Mouse (Mus musculus) neural tube, embryonic 11.5 days (tissue): Measurements from ENCODE around the gene Pla2g15. TPM values are rescaled to one million over a fixed set of nuclear protein-coding genes. Genes with fewer than 3 reads are reported as not detected.

Source experiments
- ATAC-seq: fragments of 200-750 bp; cut with Nextera tagmentation; 2 replicates; pipeline ENCODE4 v1.8.0; 2017; ENCODE audit warnings: moderate number of reproducible peaks, mild to moderate bottlenecking, moderate TSS enrichment, moderate library complexity; ENCODE audit not compliant: insufficient read depth, low FRiP score, low TSS enrichment
- DNase-seq: peaks from one replicate; pipeline ENCODE4 v3.0.0-alpha.2; 2015; ENCODE audit warnings: low spot score
- H3K27ac ChIP-seq: fragments of 300-500 bp; sonication (generic); 2 replicates; pipeline ENCODE4 v1.5.1; 2014; ENCODE audit warnings: low read depth, mild to moderate bottlenecking, low read length
- H3K27me3 ChIP-seq: fragments of 300-500 bp; sonication (generic); 2 replicates; pipeline ENCODE4 v1.6.1; 2014; ENCODE audit warnings: mild to moderate bottlenecking, low read length, mixed read lengths; ENCODE audit not compliant: control insufficient read depth, insufficient read depth
- H3K36me3 ChIP-seq: fragments of 300-500 bp; sonication (generic); 2 replicates; pipeline ENCODE4 v1.6.1; 2014; ENCODE audit warnings: mild to moderate bottlenecking, low read length, moderate library complexity, mixed read lengths; ENCODE audit not compliant: control insufficient read depth, insufficient read depth
- H3K4me1 ChIP-seq: fragments of 300-500 bp; sonication (generic); 2 replicates; pipeline ENCODE4 v1.6.1; 2014; ENCODE audit warnings: low read length, mixed read lengths; ENCODE audit not compliant: control insufficient read depth, insufficient read depth
- H3K4me2 ChIP-seq: fragments of 300-500 bp; sonication (generic); 2 replicates; pipeline ENCODE4 v1.6.1; 2014; ENCODE audit warnings: low read depth, mild to moderate bottlenecking, moderate library complexity
- H3K4me3 ChIP-seq: fragments of 300-500 bp; sonication (generic); 2 replicates; pipeline ENCODE4 v1.5.1; 2014; ENCODE audit warnings: low read depth, low read length
- H3K9ac ChIP-seq: fragments of 300-500 bp; sonication (generic); 2 replicates; pipeline ENCODE4 v1.6.1; 2014; ENCODE audit warnings: mild to moderate bottlenecking, low read length
- H3K9me3 ChIP-seq: fragments of 300-500 bp; sonication (generic); 2 replicates; pipeline ENCODE4 v1.6.1; 2016; ENCODE audit warnings: low read length; ENCODE audit not compliant: control insufficient read depth
- WGBS: fragments of 180-500 bp; shearing (Covaris S2); extraction: QIAGEN DNeasy Blood & Tissue Kit; methylation state at CpG from one replicate; pipeline ENCODE4 v1.1.7; 2014; 5-methylcytosine and 5-hydroxymethylcytosine counted together
- polyA plus RNA-seq: library from polyadenylated mRNA; unstranded; fragments of >200 nt; fragmentation: Nextera tagmentation; extraction: Ambion mirVana; gene quantifications from 2 replicates; pipeline ENCODE4 v1.2.1, GENCODE M21; 2014

The Pla2g15 gene
- 8.0 and 8.9 TPM in 2 replicates for polyA plus RNA-seq

DNA sequence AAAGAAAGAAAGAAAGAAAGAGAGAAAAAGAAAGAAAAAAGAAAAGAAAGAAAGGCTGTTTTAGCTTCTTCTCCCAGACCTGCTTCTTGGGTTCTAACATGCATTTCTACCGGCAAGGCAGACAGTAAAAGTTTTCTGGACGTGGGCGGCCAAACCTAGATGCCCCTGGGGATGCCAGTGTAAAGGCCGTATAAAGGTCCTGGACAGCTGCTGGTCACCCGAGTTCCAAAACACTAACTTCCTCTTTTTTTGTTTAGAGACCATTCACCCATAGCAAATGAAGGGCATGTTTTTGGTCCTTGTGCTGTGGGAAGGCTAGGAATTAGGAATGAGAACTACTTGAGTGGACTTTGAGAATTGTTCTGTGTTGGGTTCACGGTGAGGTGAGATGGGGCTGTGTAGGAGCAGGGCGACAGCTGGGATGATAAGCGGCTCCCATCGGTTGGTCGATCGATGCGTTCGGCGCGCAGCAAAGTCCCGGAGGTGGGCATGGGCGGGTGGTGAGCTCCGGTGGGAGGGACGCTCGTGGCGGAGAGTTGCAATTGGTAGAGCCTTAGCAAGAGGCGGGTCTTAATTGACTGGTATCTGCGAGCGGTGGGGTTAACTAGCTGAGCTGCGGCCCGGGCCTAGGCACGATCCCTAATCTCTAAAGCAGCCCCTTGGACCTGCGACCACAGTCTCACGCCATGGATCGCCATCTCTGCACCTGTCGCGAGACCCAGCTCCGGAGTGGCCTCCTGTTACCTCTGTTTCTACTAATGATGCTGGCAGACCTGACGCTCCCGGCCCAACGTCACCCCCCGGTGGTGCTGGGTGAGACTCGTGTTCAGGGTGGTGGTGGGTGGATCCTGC, at the start of gene Pla2g15:
Gene Pla2g15, plus strand, starts transcription at position 599 of the 852 bp plus-strand sequence.
- H3K4me1 ChIP-seq: peaks cover 6% of the 10 kb centered on the region
- 2% methylated on average over 38 of the region's 38 CpGs for WGBS
- ATAC-seq (peak; percentile 93), DNase-seq (peak; percentile 93)
- no peaks in the 10 kb centered on the region for H3K9me3 ChIP-seq
- peak within 1 kb of the TSS; percentile 72 for H3K4me2 ChIP-seq
- H3K36me3 ChIP-seq: 0 out of 2 replicates have a peak, but pooled peaks cover 1% of the 10 kb centered on the region
- no peaks in the 10 kb centered on the region for H3K27me3 ChIP-seq
- H3K9ac ChIP-seq: peak within 1 kb of the TSS; percentile 72
- peak within 1 kb of the TSS; percentile 70 for H3K4me3 ChIP-seq
- no peak within 1 kb of the TSS for H3K27ac ChIP-seq

GRCm38 (mm10) chr8:106102321-106102720, 47.9 kb upstream of the Pla2g15 start:
- H3K4me2 ChIP-seq: no peak overlapping the region
- DNase-seq: no peak
- ATAC-seq: no peak

DNA sequence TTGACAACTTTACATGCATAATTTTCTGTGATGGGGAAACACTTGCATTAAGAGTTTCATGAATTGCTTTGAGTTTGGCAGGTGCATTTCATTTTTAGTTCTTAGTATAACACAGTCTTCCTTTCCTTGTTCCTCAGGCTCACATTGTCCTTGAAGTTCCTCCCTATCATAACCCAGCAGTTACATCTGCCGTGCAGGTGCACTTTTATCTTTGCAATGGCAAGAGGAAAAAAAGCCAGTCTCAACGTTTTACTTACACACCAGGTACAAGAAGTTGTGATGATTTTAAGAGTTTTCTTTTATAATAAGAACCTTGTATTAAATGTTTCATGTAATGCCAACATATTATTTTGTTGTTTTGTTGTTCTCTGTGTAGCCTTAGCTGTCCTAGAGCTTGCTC, 46.3 kb upstream of the Pla2g15 start:
- no peaks in the 10 kb centered on the region for H3K9me3 ChIP-seq
- H3K4me3 ChIP-seq: no peak overlapping the region
- no peak overlapping the region for H3K9ac ChIP-seq
- H3K4me2 ChIP-seq: no peak overlapping the region
- H3K4me1 ChIP-seq: no peaks in the 10 kb centered on the region
- no peak for DNase-seq
- no peaks in the 10 kb centered on the region for H3K27me3 ChIP-seq
- peaks cover 8% of the 10 kb centered on the region; the same call in 1 of the 2 replicates for H3K36me3 ChIP-seq
- WGBS: 91% methylated on average over 2 of the region's 2 CpGs
- no peak overlapping the region for H3K27ac ChIP-seq
- ATAC-seq: no peak

More at GRCm38 (mm10) chr8:106102321-106102720, 47.9 kb upstream of the Pla2g15 start:
- Histone ChIP-seq H3K9me3 (no peaks in the 10 kb centered on the region), H3K27ac (no peak overlapping the region), H3K9ac (no peak overlapping the region), H3K36me3 (0 out of 2 replicates have a peak, but pooled peaks cover 2% of the 10 kb centered on the region), H3K27me3 (no peaks in the 10 kb centered on the region), H3K4me1 (no peaks in the 10 kb centered on the region), H3K4me3 (no peak overlapping the region)
- WGBS: 89% methylated on average over 4 of the region's 4 CpGs

GRCm38 (mm10) chr8:106106193-106106592, 44.0 kb upstream of the Pla2g15 start:
- DNase-seq (no peak), ATAC-seq (no peak)
- no peaks in the 10 kb centered on the region for H3K9me3 ChIP-seq
- peaks cover 10% of the 10 kb centered on the region; the same call in 1 of the 2 replicates for H3K36me3 ChIP-seq
- H3K9ac ChIP-seq: no peak overlapping the region
- H3K27me3 ChIP-seq: no peaks in the 10 kb centered on the region
- no peak overlapping the region for H3K4me2 ChIP-seq
- no peaks in the 10 kb centered on the region for H3K4me1 ChIP-seq
- WGBS: 92% methylated on average over 1 of the region's 1 CpGs
- no peak overlapping the region for H3K27ac ChIP-seq
- H3K4me3 ChIP-seq: no peak overlapping the region

DNA sequence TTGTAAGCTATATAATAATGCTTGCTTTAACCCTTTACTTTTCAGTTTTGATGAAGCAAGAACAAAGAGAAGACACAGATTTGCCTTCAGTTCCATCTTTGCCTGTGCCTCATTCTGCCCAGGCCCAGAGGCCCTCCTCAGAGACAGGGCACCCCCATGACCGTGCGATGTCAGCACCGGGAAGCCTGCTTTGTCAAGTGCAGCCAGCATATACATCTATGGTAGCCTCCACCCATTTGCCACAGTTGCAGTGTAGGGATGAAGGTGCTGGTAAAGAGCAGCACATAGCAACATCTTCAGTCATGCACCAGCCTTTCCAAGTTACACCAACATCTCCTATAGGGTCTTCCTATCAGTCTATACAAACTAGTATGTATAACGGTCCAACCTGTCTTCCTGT, 42.1 kb upstream of the Pla2g15 start:
- no peak for ATAC-seq
- Histone ChIP-seq H3K27ac (no peak overlapping the region), H3K9me3 (no peaks in the 10 kb centered on the region), H3K4me1 (no peaks in the 10 kb centered on the region), H3K9ac (no peak overlapping the region), H3K4me3 (no peak overlapping the region), H3K4me2 (no peak overlapping the region), H3K27me3 (no peaks in the 10 kb centered on the region), H3K36me3 (peaks cover 10% of the 10 kb centered on the region; the same call in 1 of the 2 replicates)
- 95% methylated on average over 4 of the region's 4 CpGs for WGBS
- no peak for DNase-seq

DNA sequence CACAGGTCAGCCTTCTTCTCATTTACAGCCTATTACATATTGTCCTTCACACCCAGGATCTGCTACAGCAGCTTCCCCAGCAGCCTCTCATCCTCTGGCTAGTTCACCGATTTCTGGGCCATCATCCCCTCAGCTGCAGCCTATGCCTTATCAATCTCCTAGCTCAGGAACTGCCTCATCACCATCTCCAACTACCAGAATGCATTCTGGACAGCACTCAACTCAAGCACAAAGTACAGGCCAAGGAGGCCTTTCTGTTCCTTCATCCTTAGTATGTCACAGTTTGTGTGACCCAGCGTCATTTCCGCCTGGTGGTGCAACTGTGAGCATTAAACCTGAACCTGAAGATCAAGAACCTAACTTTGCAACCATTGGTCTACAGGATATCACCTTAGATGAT, 41.5 kb upstream of the Pla2g15 start:
- Histone ChIP-seq H3K9ac (no peak overlapping the region), H3K4me3 (no peak overlapping the region), H3K27me3 (no peaks in the 10 kb centered on the region), H3K4me1 (no peaks in the 10 kb centered on the region), H3K9me3 (no peaks in the 10 kb centered on the region), H3K36me3 (peaks cover 10% of the 10 kb centered on the region; the same call in 1 of the 2 replicates), H3K4me2 (no peak overlapping the region), H3K27ac (no peak overlapping the region)
- WGBS: 90% methylated on average over 3 of the region's 3 CpGs
- no peak for DNase-seq
- ATAC-seq: no peak

DNA sequence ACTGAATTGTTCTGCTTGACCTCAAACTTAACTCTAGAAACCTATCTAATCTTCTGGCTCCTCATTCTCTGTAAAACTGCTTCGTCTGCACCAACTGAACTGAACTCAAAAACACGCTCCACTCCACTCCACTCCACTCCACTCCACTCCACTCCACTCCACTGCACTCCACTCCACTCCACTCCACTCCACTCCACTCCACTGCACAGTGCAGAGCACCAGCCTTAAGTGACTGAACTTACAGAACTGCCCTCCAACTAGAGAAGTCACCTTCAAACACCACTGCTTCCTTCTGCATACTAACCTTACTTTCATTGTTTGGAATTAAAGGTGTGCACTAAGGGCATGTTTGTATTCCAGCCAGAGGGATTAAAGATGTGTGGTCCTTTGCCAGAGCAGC, 38.2 kb upstream of the Pla2g15 start:
- DNase-seq (no peak), ATAC-seq (no peak)
- WGBS: 91% methylated on average over 2 of the region's 2 CpGs
- H3K9me3 ChIP-seq: no peaks in the 10 kb centered on the region
- peaks cover 10% of the 10 kb centered on the region for H3K36me3 ChIP-seq
- no peak overlapping the region for H3K9ac ChIP-seq
- no peaks in the 10 kb centered on the region for H3K27me3 ChIP-seq
- H3K4me2 ChIP-seq: no peak overlapping the region
- H3K4me3 ChIP-seq: no peak overlapping the region
- no peaks in the 10 kb centered on the region for H3K4me1 ChIP-seq
- H3K27ac ChIP-seq: no peak overlapping the region

DNA sequence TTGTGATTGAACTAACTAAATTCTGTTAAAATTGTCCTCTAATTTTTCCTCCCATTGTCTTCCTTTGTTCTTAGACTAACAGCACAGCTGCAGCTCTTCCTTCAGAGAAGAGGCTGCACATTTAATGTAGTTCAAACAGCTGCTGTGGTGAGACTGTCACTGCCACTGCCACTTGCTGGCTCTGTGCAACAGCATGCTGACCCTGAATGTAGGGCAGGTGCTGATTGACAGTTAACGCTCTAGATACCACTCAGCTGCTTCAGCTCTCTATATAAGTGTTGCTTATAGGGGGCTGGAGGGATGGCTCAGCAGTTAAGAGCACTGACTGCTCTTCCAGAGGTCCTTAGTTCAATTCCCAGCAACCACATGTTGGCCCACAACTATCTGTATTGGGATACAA, 37.7 kb upstream of the Pla2g15 start:
- ATAC-seq (no peak), DNase-seq (no peak)
- no peak overlapping the region for H3K4me3 ChIP-seq
- no peak overlapping the region for H3K27ac ChIP-seq
- no peaks in the 10 kb centered on the region for H3K4me1 ChIP-seq
- H3K9ac ChIP-seq: no peak overlapping the region
- WGBS: 89% methylated on average over 1 of the region's 1 CpGs
- no peaks in the 10 kb centered on the region for H3K9me3 ChIP-seq
- no peak overlapping the region for H3K4me2 ChIP-seq
- H3K36me3 ChIP-seq: peaks cover 10% of the 10 kb centered on the region
- H3K27me3 ChIP-seq: no peaks in the 10 kb centered on the region

GRCm38 (mm10) chr8:106115897-106116296, 34.3 kb upstream of the Pla2g15 start:
- no peaks in the 10 kb centered on the region for H3K9me3 ChIP-seq
- H3K9ac ChIP-seq: no peak overlapping the region
- no peak for DNase-seq
- H3K4me1 ChIP-seq: no peaks in the 10 kb centered on the region
- no peak for ATAC-seq
- 93% methylated on average over 3 of the region's 3 CpGs for WGBS
- no peaks in the 10 kb centered on the region for H3K27me3 ChIP-seq
- no peak overlapping the region for H3K27ac ChIP-seq
- peaks cover 2% of the 10 kb centered on the region; the same call in 1 of the 2 replicates for H3K36me3 ChIP-seq
- H3K4me2 ChIP-seq: no peak overlapping the region
- H3K4me3 ChIP-seq: no peak overlapping the region
